Mouse (Mus musculus): ENCODE results near the gene Cflar. TPM values are rescaled to one million over a fixed set of nuclear protein-coding genes. Genes with fewer than 3 reads are reported as not detected.

Cflar gene
- polyA plus RNA-seq, 2 experiments, result 8.2 to 13.4 TPM

DNA sequence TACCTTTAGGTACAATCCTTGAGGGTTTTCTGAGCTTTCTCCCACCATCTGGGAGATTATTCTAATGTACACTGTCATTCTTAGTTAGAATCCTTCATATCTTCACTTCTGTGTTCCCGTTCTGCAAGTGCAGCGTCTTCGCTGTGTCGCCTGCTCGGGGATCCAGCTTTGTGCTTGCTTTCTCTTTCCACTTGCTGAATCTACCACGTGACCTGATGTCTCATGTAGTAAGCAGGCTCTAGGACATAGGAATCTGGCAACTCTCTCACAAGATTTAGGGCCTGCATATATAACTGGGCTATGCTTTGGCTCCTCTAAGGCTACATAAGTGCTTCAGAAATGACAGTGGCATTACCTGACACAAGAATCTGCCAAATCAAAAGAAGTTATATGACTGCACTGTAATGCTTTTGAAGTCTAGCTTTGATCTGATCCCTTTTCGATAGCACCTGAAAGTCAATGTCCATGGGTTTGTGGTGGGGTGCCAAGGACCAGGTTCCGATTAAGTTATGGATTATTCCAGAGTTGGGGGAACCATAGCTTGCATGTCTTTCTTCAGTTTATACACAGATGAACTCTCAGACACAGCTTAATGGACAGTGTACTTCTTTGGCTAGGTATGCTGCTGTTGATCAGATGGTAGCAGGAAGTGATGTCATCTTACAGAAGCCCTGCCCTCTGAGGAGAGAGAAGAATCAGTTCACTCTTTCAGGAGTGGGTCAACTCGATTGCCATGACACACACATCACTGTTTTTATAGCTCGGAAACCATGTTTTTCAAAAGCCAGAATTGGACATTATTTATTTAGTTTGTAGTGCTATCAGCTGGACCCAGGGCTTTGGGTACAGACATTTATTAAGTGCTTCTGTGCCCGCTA, 23.0 kb downstream of the Cflar start:
- H3K27ac ChIP-seq, result no peak overlapping the region
- peaks cover 4% of the 10 kb centered on the region for H3K36me3 ChIP-seq (replicated peaks; ENCODE audit: control insufficient read depth, insufficient read depth, low read depth)
- no peaks in the 10 kb centered on the region for H3K27me3 ChIP-seq (ENCODE audit: control insufficient read depth, insufficient read depth, low read length)
- ATAC-seq (ENCODE audit: insufficient read depth) (no peak), DNase-seq (ENCODE audit: low read depth in 3 of 3, low spot score in 3 of 3) (no peak)
- H3K9ac ChIP-seq (replicated peaks), result no peak overlapping the region
- TF ChIP-seq EP300 (IDR thresholded peaks at IDR 0.05; ENCODE audit: low read depth) (no peak), CTCF (IDR thresholded peaks at IDR 0.05; ENCODE audit: low read depth) (no peak)
- 76% methylated on average over 11 of the region's 11 CpGs for WGBS (ENCODE audit: insufficient replicate concordance)
- H3K4me1 ChIP-seq (replicated peaks; ENCODE audit: control insufficient read depth in 2 of 2, insufficient read depth in 2 of 2, low read length in 1 of 2), result no peaks in the 10 kb centered on the region
- no peak overlapping the region for H3K4me2 ChIP-seq (ENCODE audit: low read depth)
- H3K4me3 ChIP-seq (ENCODE audit: insufficient read depth in 1 of 2, low read depth in 2 of 2, low read length in 2 of 2), result no peak overlapping the region
- H3K9me3 ChIP-seq (ENCODE audit: control insufficient read depth, low read length), result no peaks in the 10 kb centered on the region

DNA sequence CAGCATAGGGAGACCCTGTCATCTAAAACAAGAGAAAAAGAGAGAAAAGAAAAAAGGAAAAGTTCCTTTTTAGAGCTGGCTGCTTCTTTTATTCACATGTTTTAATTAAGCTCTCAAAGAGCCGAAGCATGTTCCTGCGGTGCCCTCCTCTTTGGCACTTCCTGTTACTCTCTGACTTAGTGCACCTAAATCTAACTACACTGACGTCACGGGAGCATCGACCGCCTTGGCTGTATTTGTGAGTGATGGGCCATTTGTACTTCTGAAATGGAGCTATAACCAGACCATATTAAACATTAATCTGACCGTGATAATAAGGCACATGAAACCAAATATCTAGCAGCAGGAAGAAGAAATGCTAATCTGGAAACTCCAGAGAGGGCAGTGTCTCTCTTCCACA, 24.7 kb downstream of the Cflar start:
- WGBS (ENCODE audit: insufficient replicate concordance), result 77% methylated on average over 7 of the region's 7 CpGs
- ATAC-seq (ENCODE audit: insufficient read depth) (no peak), DNase-seq (ENCODE audit: low read depth in 3 of 3, low spot score in 3 of 3) (no peak)

DNA sequence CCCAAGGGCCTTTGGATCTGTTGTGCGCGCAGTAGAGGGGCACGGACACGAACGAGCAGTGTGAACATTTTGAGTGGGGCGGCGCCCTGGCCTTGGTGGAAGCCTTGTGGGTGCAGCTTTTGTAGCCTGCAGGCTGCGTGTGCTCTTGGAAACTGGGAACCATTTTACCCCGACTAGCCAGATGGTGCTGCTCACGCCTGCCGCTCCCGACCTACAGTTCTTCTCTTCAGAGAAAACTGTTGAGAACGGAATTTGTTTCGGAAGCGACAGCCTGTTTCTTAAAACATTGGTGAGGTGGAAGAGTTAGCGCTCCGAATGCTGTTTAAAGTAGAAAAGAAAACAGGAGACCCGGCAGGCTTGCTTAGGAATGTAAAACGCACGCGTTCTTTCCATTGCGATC, 25.7 kb downstream of the Cflar start:
- Histone ChIP-seq H3K27ac (no peak overlapping the region), H3K9me3 (ENCODE audit: control insufficient read depth, low read length) (no peaks in the 10 kb centered on the region), H3K4me3 (ENCODE audit: insufficient read depth in 1 of 2, low read depth in 2 of 2, low read length in 2 of 2) (no peak overlapping the region), H3K4me2 (ENCODE audit: low read depth) (no peak overlapping the region), H3K4me1 (replicated peaks; ENCODE audit: control insufficient read depth in 2 of 2, insufficient read depth in 2 of 2, low read length in 1 of 2) (no peaks in the 10 kb centered on the region), H3K27me3 (ENCODE audit: control insufficient read depth, insufficient read depth, low read length) (no peaks in the 10 kb centered on the region), H3K9ac (replicated peaks) (no peak overlapping the region), H3K36me3 (replicated peaks; ENCODE audit: control insufficient read depth, insufficient read depth, low read depth) (peaks cover 8% of the 10 kb centered on the region)
- 88% methylated on average over 22 of the region's 22 CpGs for WGBS (ENCODE audit: insufficient replicate concordance)
- no peak for ATAC-seq (ENCODE audit: insufficient read depth)
- no peak for TF ChIP-seq CTCF (IDR thresholded peaks at IDR 0.05; ENCODE audit: low read depth)
- no peak for TF ChIP-seq EP300 (IDR thresholded peaks at IDR 0.05; ENCODE audit: low read depth)
- DNase-seq (ENCODE audit: low read depth in 3 of 3, low spot score in 3 of 3), result no peak

More for the DNA sequence above, 24.7 kb downstream of the Cflar start:
- Histone ChIP-seq H3K27me3 (ENCODE audit: control insufficient read depth, insufficient read depth, low read length) (no peaks in the 10 kb centered on the region), H3K4me1 (replicated peaks; ENCODE audit: control insufficient read depth in 2 of 2, insufficient read depth in 2 of 2, low read length in 1 of 2) (no peaks in the 10 kb centered on the region), H3K36me3 (replicated peaks; ENCODE audit: control insufficient read depth, insufficient read depth, low read depth) (peaks cover 4% of the 10 kb centered on the region), H3K4me3 (ENCODE audit: insufficient read depth in 1 of 2, low read depth in 2 of 2, low read length in 2 of 2) (no peak overlapping the region), H3K9ac (replicated peaks) (no peak overlapping the region), H3K27ac (no peak overlapping the region), H3K4me2 (ENCODE audit: low read depth) (no peak overlapping the region), H3K9me3 (ENCODE audit: control insufficient read depth, low read length) (no peaks in the 10 kb centered on the region)
- TF ChIP-seq EP300 (IDR thresholded peaks at IDR 0.05; ENCODE audit: low read depth), result no peak
- no peak for TF ChIP-seq CTCF (IDR thresholded peaks at IDR 0.05; ENCODE audit: low read depth)

DNA sequence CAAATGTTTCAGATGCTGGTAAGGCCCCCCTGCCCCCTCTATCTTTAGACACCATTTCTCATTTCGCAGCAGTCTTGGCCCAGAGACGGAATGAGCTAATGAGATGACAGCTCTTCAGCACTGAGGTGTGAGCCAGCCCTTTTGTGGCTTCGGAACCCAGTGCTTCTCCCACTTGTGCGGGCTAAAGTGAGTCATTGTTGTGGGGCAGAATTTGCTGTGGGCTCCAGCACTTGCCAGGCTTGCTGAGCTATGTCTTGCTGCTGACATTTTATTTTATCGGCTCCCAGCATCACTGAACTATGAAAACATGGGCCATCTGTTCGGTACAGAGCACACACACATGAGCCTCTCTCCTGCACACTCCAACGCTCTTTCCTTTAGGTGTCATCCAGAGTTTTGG, 28.2 kb downstream of the Cflar start:
- no peaks in the 10 kb centered on the region for H3K9me3 ChIP-seq (ENCODE audit: control insufficient read depth, low read length)
- DNase-seq (ENCODE audit: low read depth in 3 of 3, low spot score in 3 of 3) (no peak), ATAC-seq (ENCODE audit: insufficient read depth) (no peak)
- H3K4me1 ChIP-seq (replicated peaks; ENCODE audit: control insufficient read depth in 2 of 2, insufficient read depth in 2 of 2, low read length in 1 of 2), result peaks cover 0 to 13% of the 10 kb centered on the region in 2 experiments; a peak in 2 of 4 replicates
- H3K36me3 ChIP-seq (replicated peaks; ENCODE audit: control insufficient read depth, insufficient read depth, low read depth), result peaks cover 6% of the 10 kb centered on the region
- no peak overlapping the region for H3K4me2 ChIP-seq (ENCODE audit: low read depth)
- H3K4me3 ChIP-seq (ENCODE audit: insufficient read depth in 1 of 2, low read depth in 2 of 2, low read length in 2 of 2), result no peak overlapping the region
- H3K27me3 ChIP-seq (ENCODE audit: control insufficient read depth, insufficient read depth, low read length), result no peaks in the 10 kb centered on the region
- no peak overlapping the region for H3K9ac ChIP-seq (replicated peaks)
- no peak for TF ChIP-seq CTCF (IDR thresholded peaks at IDR 0.05; ENCODE audit: low read depth)
- no peak for TF ChIP-seq EP300 (IDR thresholded peaks at IDR 0.05; ENCODE audit: low read depth)
- 71% methylated on average over 7 of the region's 7 CpGs for WGBS (ENCODE audit: insufficient replicate concordance)
- no peak overlapping the region for H3K27ac ChIP-seq

DNA sequence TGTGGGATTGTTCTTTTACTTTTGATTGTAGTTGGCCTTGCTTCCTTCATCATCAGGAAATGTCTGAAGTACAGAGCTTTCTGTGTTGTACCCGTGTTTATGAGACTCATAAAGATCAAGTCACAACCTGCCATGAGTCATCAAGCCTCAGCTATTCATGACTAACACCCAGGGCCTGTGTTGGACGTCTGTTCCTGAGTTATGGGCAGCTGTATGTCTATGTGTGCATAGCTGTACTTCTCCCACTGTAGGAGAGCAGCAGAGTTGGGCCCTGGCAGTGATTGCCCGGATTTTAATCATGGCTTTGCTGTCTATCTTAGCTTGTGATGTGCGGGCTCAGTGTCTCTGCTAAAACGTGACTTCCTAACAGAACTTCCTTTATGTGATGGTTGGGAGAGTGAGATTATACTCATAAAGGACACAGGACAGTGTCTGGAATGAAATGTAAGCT, 31.3 kb downstream of the Cflar start:
- Histone ChIP-seq H3K9ac (replicated peaks) (no peak overlapping the region), H3K4me1 (replicated peaks; ENCODE audit: control insufficient read depth in 2 of 2, insufficient read depth in 2 of 2, low read length in 1 of 2) (peaks cover 0 to 13% of the 10 kb centered on the region in 2 experiments; a peak in 2 of 4 replicates), H3K27ac (no peak overlapping the region), H3K36me3 (replicated peaks; ENCODE audit: control insufficient read depth, insufficient read depth, low read depth) (peaks cover 3% of the 10 kb centered on the region; the same call in 1 of the 2 replicates), H3K4me3 (ENCODE audit: insufficient read depth in 1 of 2, low read depth in 2 of 2, low read length in 2 of 2) (no peak overlapping the region), H3K9me3 (ENCODE audit: control insufficient read depth, low read length) (no peaks in the 10 kb centered on the region), H3K27me3 (ENCODE audit: control insufficient read depth, insufficient read depth, low read length) (no peaks in the 10 kb centered on the region), H3K4me2 (ENCODE audit: low read depth) (no peak overlapping the region; the same call in 1 of the 2 replicates)
- DNase-seq (ENCODE audit: low read depth in 3 of 3, low spot score in 3 of 3), result no peak
- TF ChIP-seq CTCF (IDR thresholded peaks at IDR 0.05; ENCODE audit: low read depth), result no peak
- TF ChIP-seq EP300 (IDR thresholded peaks at IDR 0.05; ENCODE audit: low read depth), result no peak
- 16% methylated on average over 5 of the region's 5 CpGs for WGBS (ENCODE audit: insufficient replicate concordance)
- no peak for ATAC-seq (ENCODE audit: insufficient read depth)
